Mouse (Mus musculus): ENCODE measurements at regions not wholly inside any gene's neighbourhood (a gene's known extent, or its start where the extent isn't known, plus 50 kb on each side); places are given as distances from the start of the nearest gene placed in this dataset.
"Not testable (repeated sequence)": the region's sequence is repeated elsewhere in the genome, so short reads cannot be mapped to it uniquely, and the experiment has no call there.

- no peaks in the 10 kb centered on the region for H3K36me3 ChIP-seq (replicated peaks; ENCODE audit: low read length)
- peaks cover 2% of the 10 kb centered on the region for H3K27me3 ChIP-seq (replicated peaks)
- H3K9me3 ChIP-seq, result no peaks in the 10 kb centered on the region
- TF ChIP-seq GATA1 (IDR thresholded peaks at IDR 0.05; ENCODE audit: borderline replicate concordance, low read length), result no peak
- TF ChIP-seq FLI1 (IDR thresholded peaks at IDR 0.05; ENCODE audit: low read length), result no peak
- no peaks in the 10 kb centered on the region for H3K4me1 ChIP-seq
- no peak overlapping the region for H3K4me3 ChIP-seq (replicated peaks)
Observed at GRCm38 (mm10) chr12:71521936-71522335, 212.3 kb downstream of the Dact1 start.

GRCm38 (mm10) chr12:71522451-71522850, 212.8 kb downstream of the Dact1 start:
- Histone ChIP-seq H3K9me3 (no peaks in the 10 kb centered on the region), H3K4me3 (replicated peaks) (no peak overlapping the region), H3K4me1 (no peaks in the 10 kb centered on the region), H3K36me3 (replicated peaks; ENCODE audit: low read length) (no peaks in the 10 kb centered on the region), H3K27me3 (replicated peaks) (peaks cover 2% of the 10 kb centered on the region)
- TF ChIP-seq FLI1 (IDR thresholded peaks at IDR 0.05; ENCODE audit: low read length), result no peak
- TF ChIP-seq GATA1 (IDR thresholded peaks at IDR 0.05; ENCODE audit: borderline replicate concordance, low read length), result no peak

GRCm38 (mm10) chr12:71524156-71524555, 214.5 kb downstream of the Dact1 start:
- TF ChIP-seq GATA1 (IDR thresholded peaks at IDR 0.05; ENCODE audit: borderline replicate concordance, low read length), result no peak
- no peak for TF ChIP-seq FLI1 (IDR thresholded peaks at IDR 0.05; ENCODE audit: low read length)
- Histone ChIP-seq H3K4me1 (no peaks in the 10 kb centered on the region), H3K36me3 (replicated peaks; ENCODE audit: low read length) (no peaks in the 10 kb centered on the region)

GRCm38 (mm10) chr12:71525255-71525927, 215.7 kb downstream of the Dact1 start:
- H3K9me3 ChIP-seq, result no peaks in the 10 kb centered on the region
- no peaks in the 10 kb centered on the region for H3K36me3 ChIP-seq (replicated peaks; ENCODE audit: low read length)
- no peaks in the 10 kb centered on the region for H3K4me1 ChIP-seq
- no peak overlapping the region for H3K4me3 ChIP-seq (replicated peaks)
- TF ChIP-seq GATA1 (IDR thresholded peaks at IDR 0.05; ENCODE audit: borderline replicate concordance, low read length), result no peak
- no peak for TF ChIP-seq FLI1 (IDR thresholded peaks at IDR 0.05; ENCODE audit: low read length)
- H3K27me3 ChIP-seq (replicated peaks), result peaks cover 2% of the 10 kb centered on the region

More at GRCm38 (mm10) chr12:71524156-71524555, 214.5 kb downstream of the Dact1 start:
- Histone ChIP-seq H3K4me3 (replicated peaks) (no peak overlapping the region), H3K27me3 (replicated peaks) (peaks cover 2% of the 10 kb centered on the region), H3K9me3 (no peaks in the 10 kb centered on the region)

GRCm38 (mm10) chr12:71526623-71527022, 216.9 kb downstream of the Dact1 start:
- no peaks in the 10 kb centered on the region for H3K4me1 ChIP-seq
- no peaks in the 10 kb centered on the region for H3K36me3 ChIP-seq (replicated peaks; ENCODE audit: low read length)
- TF ChIP-seq GATA1 (IDR thresholded peaks at IDR 0.05; ENCODE audit: borderline replicate concordance, low read length) (no peak), FLI1 (IDR thresholded peaks at IDR 0.05; ENCODE audit: low read length) (no peak)
- H3K27me3 ChIP-seq (replicated peaks), result peaks cover 5% of the 10 kb centered on the region
- H3K9me3 ChIP-seq, result no peaks in the 10 kb centered on the region
- peak overlapping the region; percentile 44 for H3K4me3 ChIP-seq (replicated peaks)

GRCm38 (mm10) chr12:71532161-71532560, 222.5 kb downstream of the Dact1 start:
- Histone ChIP-seq H3K36me3 (replicated peaks; ENCODE audit: low read length) (no peaks in the 10 kb centered on the region), H3K27me3 (replicated peaks) (peaks cover 6% of the 10 kb centered on the region), H3K9me3 (0 out of 2 replicates have a peak, but pooled peaks cover 3% of the 10 kb centered on the region), H3K4me1 (no peaks in the 10 kb centered on the region), H3K4me3 (replicated peaks) (no peak overlapping the region)
- TF ChIP-seq FLI1 (IDR thresholded peaks at IDR 0.05; ENCODE audit: low read length) (no peak), GATA1 (IDR thresholded peaks at IDR 0.05; ENCODE audit: borderline replicate concordance, low read length) (no peak)

- Histone ChIP-seq H3K27me3 (replicated peaks) (peaks cover 6% of the 10 kb centered on the region), H3K4me3 (replicated peaks) (no peak overlapping the region), H3K4me1 (no peaks in the 10 kb centered on the region), H3K36me3 (replicated peaks; ENCODE audit: low read length) (no peaks in the 10 kb centered on the region), H3K9me3 (0 out of 2 replicates have a peak, but pooled peaks cover 3% of the 10 kb centered on the region)
- TF ChIP-seq FLI1 (IDR thresholded peaks at IDR 0.05; ENCODE audit: low read length) (no peak), GATA1 (IDR thresholded peaks at IDR 0.05; ENCODE audit: borderline replicate concordance, low read length) (no peak)
Observed at GRCm38 (mm10) chr12:71532708-71533450, 223.2 kb downstream of the Dact1 start.

GRCm38 (mm10) chr12:71533701-71534100, 224.0 kb downstream of the Dact1 start:
- no peak for TF ChIP-seq FLI1 (IDR thresholded peaks at IDR 0.05; ENCODE audit: low read length)
- TF ChIP-seq GATA1 (IDR thresholded peaks at IDR 0.05; ENCODE audit: borderline replicate concordance, low read length), result no peak
- Histone ChIP-seq H3K27me3 (replicated peaks) (peaks cover 6% of the 10 kb centered on the region), H3K36me3 (replicated peaks; ENCODE audit: low read length) (no peaks in the 10 kb centered on the region), H3K9me3 (peaks cover 9% of the 10 kb centered on the region; the same call in 1 of the 2 replicates), H3K4me1 (no peaks in the 10 kb centered on the region), H3K4me3 (replicated peaks) (no peak overlapping the region)

GRCm38 (mm10) chr12:71534199-71534598, 224.5 kb downstream of the Dact1 start:
- H3K36me3 ChIP-seq (replicated peaks; ENCODE audit: low read length), result no peaks in the 10 kb centered on the region
- TF ChIP-seq FLI1 (IDR thresholded peaks at IDR 0.05; ENCODE audit: low read length), result no peak
- TF ChIP-seq GATA1 (IDR thresholded peaks at IDR 0.05; ENCODE audit: borderline replicate concordance, low read length), result no peak
- no peak overlapping the region for H3K4me3 ChIP-seq (replicated peaks)
- peaks cover 11% of the 10 kb centered on the region for H3K9me3 ChIP-seq
- H3K27me3 ChIP-seq (replicated peaks), result peaks cover 6% of the 10 kb centered on the region
- H3K4me1 ChIP-seq, result no peaks in the 10 kb centered on the region

GRCm38 (mm10) chr12:71535251-71535650, 225.6 kb downstream of the Dact1 start:
- H3K4me1 ChIP-seq, result no peaks in the 10 kb centered on the region
- H3K27me3 ChIP-seq (replicated peaks), result peaks cover 6% of the 10 kb centered on the region
- no peak overlapping the region for H3K4me3 ChIP-seq (replicated peaks)
- H3K36me3 ChIP-seq (replicated peaks; ENCODE audit: low read length), result no peaks in the 10 kb centered on the region
- TF ChIP-seq FLI1 (IDR thresholded peaks at IDR 0.05; ENCODE audit: low read length), result no peak
- TF ChIP-seq GATA1 (IDR thresholded peaks at IDR 0.05; ENCODE audit: borderline replicate concordance, low read length), result no peak
- H3K9me3 ChIP-seq, result peaks cover 13% of the 10 kb centered on the region

GRCm38 (mm10) chr12:71535831-71536230, 226.1 kb downstream of the Dact1 start:
- not testable (repeated sequence) for H3K4me3 ChIP-seq (replicated peaks); H3K4me1 ChIP-seq; H3K36me3 ChIP-seq (replicated peaks; ENCODE audit: low read length); H3K27me3 ChIP-seq (replicated peaks)
- H3K9me3 ChIP-seq, result peaks cover 13% of the 10 kb centered on the region
